Mouse (Mus musculus): ENCODE measurements around the gene Ppp5c.

The Ppp5c gene

GRCm38 (mm10) chr7:17011909-17012590 lies 15.7 kb downstream of the Ppp5c start:
- no peak for DNase-seq

DNA sequence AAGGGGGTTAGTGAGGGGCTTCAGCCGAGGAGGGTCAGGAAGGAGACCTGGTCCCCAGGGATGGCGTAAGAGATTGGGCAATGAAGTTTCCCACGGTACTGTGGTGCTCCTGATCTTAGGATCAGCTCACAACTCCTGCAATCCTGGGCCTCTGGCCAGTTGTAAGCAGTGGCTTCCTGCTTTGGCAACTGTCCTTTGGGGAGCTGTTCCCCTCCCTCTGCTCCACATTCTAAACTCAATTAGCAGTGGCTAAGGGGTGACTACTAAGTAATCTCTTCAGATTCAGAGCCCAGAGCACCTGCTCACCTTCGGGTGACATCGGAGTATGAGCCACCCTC lies 17.7 kb downstream of the Ppp5c start:
- DNase-seq: no peak

GRCm38 (mm10) chr7:17009326-17010009 lies 18.3 kb downstream of the Ppp5c start:
- no peak for DNase-seq

DNA sequence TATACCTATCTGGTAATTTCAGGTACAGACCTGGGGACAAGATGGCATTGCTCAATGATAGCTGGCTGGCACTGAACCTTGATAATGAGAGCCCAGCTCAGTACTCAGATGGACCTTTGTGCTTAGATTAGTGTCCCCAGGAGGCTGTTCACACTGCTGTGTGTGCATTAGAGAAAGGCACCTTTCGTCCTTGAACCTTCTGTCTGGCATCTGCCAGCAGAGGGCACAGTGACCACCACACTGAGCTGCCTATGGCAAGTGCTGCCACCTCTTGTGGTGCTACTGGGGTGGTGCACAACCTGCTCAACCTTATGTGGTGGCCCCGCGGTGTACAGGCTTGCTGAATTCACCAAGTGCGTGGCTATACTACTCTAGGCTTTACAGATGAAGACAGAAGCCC lies 20.4 kb downstream of the Ppp5c start:
- no peak for DNase-seq

DNA sequence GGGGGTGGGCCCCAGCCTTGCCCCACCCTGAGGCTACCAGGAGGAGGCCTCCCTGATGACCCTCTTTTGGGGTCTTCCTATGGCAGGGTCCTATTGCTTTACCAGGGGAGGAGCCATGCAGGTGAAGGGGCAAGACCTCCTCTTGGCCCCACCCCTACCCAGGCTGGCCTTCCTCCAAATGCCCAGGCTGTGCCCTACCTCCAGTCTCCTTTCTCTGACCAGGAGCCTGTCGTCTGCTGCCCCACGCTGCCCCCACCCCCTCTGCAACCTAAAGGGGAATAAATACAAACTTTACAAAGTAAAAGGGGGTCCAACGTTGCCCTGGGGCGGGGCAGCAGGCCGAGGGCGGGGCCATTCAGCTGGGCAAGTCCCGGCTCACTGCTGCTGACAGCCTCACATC lies 23.0 kb downstream of the Ppp5c start:
- DNase-seq: no peak

- DNase-seq: no peak
These were observed 24.3 kb downstream of the Ppp5c start for GRCm38 (mm10) chr7:17003230-17003960.

GRCm38 (mm10) chr7:17002375-17003195 lies 25.1 kb downstream of the Ppp5c start:
- peak; percentile 60 to 75 for DNase-seq

GRCm38 (mm10) chr7:16999650-17000049 lies 28.1 kb downstream of the Ppp5c start:
- DNase-seq: peak; percentile 79 to 82

DNA sequence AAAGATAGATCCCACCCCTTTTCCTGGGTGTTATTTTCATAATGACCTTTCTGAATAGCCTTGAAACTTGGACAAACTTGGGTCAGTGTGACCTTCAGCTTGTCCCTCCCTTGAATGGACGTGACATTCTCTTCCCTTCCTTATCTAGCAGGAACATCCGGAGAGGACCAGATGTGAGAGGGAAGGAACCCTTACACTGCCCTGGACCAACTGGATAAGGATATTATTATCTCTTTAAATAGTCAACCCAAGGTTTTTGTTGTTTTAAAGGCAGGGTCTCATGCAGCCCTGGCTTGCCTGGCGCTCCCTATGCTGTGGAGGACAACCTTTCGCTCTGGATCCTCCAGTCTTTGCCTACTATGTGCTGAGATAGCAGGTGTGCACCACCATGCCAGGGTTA lies 28.5 kb downstream of the Ppp5c start:
- no peak for DNase-seq

DNA sequence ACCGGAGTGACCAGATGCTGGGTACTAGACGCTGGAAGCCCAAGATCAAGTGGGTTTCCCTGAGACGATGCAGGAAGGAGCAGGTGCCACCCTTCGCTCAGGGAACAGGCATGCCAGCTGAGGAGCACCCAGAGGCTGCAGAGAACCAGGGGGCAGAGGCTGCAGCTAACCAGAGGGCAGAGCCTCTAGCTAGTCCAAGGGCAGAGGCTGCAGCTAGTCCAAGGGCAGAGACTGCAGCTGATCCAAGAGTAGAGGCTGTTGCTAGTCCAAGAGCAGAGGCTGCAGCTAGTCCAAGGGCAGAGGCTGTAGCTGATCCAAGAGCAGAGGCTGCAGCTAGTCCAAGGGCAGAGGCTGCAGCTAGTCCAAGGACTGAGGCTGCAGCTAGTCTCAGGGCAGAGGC lies 32.4 kb downstream of the Ppp5c start:
- DNase-seq: no peak

GRCm38 (mm10) chr7:16994400-16994799 lies 33.3 kb downstream of the Ppp5c start:
- no peak for DNase-seq

DNA sequence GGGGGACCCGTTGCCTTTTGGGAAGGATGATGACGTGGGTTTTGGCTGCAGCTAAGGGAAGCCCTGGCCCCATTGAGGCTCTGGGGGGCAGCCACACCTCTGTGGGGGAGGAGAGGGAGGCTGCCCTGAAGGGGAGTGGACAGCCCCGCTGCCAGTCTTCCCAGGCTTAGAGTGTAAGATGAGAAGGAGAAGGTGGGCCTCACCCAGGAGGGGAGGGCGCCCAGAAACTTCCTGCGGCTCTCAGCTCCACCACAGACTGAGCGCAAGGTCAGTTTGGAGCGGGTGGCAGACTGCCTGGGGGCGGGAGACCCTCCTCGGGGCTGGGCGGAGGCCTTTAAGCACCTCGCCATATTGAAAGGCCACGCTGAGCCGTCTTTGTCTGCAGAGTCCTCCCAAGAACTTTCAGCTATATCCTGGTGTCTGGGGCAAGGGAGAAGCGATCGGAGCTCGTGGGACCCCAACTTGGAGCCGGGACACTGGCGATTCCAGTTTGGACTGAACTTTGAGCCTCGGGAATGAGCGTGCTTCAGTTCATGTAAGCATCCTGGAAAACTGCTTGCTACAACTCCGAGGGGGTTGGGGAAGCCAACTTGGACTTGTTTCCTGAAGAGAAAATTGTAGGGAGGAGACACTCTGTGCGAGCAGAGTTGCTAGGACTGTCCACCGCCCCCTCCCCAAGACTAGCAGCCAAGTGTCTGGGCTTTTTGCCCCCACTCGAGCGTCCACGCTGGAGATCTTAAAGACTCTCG lies 33.9 kb downstream of the Ppp5c start:
- DNase-seq: peak; percentile 71 to 82

DNA sequence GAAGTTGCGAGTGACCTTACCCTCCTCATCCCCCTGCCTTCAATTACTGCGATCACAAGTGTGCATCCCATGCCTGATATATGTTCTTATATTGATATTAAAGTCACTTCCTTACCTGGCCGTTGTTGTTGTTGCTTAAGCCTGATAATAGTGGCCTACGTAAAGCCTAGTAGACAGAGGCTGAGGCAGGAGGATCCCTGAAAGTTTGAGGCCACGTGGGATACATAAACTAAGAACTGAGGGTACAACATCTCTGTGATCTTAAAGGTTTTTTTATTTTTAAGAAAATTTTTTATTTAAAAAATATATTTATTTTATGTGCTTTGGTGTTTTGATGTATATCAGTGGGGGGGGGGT lies 35.3 kb downstream of the Ppp5c start, which contains the start of gene Ccdc8:
Gene Ccdc8, plus strand, starts transcription at position 258 of the 357 bp plus-strand sequence.
- DNase-seq: no peak

DNA sequence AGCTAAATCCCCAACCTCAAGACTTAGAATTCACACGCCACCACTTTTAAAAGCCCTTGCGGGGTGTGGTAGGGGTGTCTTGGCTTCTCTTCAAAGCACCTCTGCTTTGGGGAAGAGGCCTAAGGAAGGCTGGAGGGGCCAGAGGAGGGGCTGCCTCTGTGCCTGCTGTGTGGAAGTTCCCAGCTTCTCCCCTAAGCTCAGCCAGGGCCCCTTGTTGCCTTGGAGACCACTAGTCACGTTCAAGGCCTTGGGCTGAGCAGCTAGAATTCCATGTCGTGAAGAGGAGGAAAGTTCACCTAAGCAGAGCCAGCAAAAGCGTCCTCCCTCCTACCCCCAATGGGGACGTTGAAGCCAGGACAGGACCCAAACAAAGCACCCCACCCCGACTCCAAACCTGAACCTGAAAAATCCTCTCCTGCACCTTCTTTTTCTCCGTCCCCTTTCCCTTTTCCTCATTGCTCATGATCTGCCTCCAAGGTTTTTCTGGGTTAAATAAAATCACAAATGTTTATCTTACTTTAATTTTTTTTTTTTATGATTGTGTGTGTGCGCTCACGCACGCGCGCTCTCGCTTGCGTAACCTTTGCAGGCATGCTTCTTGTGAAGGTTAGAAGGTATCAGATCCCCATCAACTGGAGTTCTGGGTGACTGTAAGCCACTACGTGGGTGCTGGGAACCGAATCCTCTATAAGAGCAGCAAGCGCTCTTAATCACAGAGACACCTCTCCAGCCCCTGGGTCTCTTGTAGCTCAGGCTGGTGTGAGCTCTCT lies 35.9 kb downstream of the Ppp5c start:
- DNase-seq: no peak

DNA sequence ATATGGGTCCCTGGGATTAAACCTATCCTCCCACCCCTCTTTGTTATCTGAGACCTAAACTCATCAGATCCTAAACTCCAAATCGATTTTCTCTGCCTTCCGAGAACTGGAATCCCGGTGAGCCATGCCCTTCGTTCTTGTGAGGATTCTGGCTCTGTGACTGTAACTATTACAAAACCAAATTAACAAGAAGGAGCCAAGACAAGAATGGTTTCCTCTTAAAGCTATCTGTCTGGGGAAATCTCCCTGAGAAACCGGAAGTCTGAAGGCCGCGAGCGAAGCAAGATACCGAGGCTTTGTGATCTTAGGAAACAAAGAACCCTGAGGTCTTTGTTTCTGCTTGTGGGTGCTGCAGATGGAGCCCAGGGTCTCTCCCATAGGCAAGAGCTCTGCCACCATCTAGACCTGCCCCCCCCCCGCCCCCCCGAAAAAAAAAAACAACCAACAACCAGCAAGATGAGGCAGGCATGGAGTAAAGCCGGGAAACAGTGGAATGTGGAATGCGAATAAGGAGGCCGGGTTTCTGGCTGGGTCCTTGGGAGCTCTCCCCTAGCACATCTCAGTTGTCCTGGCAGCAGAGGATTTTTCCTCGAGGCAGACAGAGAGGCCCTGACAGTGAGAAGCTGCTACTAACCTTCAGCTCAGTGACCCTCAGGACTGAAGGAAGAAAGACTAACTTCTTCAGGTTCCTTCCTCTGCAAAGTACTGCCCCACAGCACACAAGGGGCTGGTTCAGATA lies 37.5 kb downstream of the Ppp5c start:
- no peak for DNase-seq

GRCm38 (mm10) chr7:16988405-16988804 lies 39.3 kb downstream of the Ppp5c start:
- peak; percentile 45 to 46 for DNase-seq

DNA sequence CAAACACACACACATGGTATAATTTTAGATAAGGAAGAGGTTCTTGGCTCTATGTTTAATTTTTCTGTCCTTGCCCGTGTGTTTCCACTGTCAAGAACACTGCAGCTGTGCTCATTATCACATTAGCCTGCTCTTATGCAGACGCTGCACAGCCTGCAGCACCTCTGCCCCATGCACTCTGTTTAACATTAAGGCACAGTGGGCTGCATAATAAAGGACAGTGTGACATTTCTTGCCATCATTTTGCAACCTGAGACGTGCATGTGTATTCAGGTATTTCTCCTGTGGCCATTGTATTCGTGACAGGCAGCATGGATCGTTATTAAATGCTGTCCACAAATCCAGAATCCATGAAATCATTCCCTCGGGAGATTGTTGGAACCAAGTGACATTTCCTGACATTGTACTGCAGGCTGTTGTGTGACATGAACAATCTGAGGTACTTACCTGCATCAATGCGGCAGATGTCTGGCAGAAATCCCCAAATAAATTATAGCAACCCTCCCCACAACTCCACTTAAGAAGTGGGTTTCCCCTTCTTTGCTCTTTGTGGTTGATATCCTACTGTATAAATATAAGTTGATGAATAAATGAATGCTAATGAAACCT lies 40.1 kb downstream of the Ppp5c start:
- DNase-seq: no peak

GRCm38 (mm10) chr7:16982859-16983568 lies 44.7 kb downstream of the Ppp5c start, which contains the start of gene Gm42372:
Gene Gm42372, plus strand, starts transcription at chr7:16983086.
- DNase-seq: no peak

GRCm38 (mm10) chr7:16980348-16980747 lies 47.4 kb downstream of the Ppp5c start:
- DNase-seq: peak in 1 of 2 experiments; percentile 27

- no peak for DNase-seq
These were observed 49.1 kb downstream of the Ppp5c start for GRCm38 (mm10) chr7:16978593-16978992.

All from lung, adult 18-20 months (tissue).